Mouse (Mus musculus) heart, postnatal 0 days (tissue): ENCODE measurements around the gene Slc29a3. TPM values are rescaled to one million over a fixed set of nuclear protein-coding genes. Genes with fewer than 3 reads are reported as not detected.

ENCODE experiments used
- ATAC-seq: fragments of 200-750 bp; cut with Nextera tagmentation; 2 replicates; pipeline ENCODE4 v1.8.0; 2017; ENCODE audit warnings: low read depth, moderate number of reproducible peaks, moderate library complexity; ENCODE audit not compliant: insufficient read depth
- DNase-seq: peaks from one replicate; pipeline ENCODE4 v3.0.0-alpha.2; 2016; ENCODE audit warnings: low spot score
- H3K27ac ChIP-seq: fragments of 300-500 bp; sonication (generic); 2 replicates; pipeline ENCODE4 v1.5.1; 2014; ENCODE audit warnings: low read depth, mild to moderate bottlenecking
- H3K27me3 ChIP-seq: fragments of 300-500 bp; sonication (generic); 2 replicates; pipeline ENCODE4 v1.6.1; 2014; ENCODE audit warnings: low read length, mixed read lengths; ENCODE audit not compliant: control insufficient read depth, insufficient read depth
- H3K36me3 ChIP-seq: fragments of 300-500 bp; sonication (generic); replicated peaks from 2 replicates; pipeline ENCODE4 v1.6.1; 2014; ENCODE audit warnings: low read length, mixed read lengths; ENCODE audit not compliant: control insufficient read depth, insufficient read depth
- H3K4me1 ChIP-seq: fragments of 300-500 bp; sonication (generic); 2 replicates; pipeline ENCODE4 v1.6.1; 2014; ENCODE audit warnings: antibody characterized with exemption; ENCODE audit not compliant: control insufficient read depth, insufficient read depth
- H3K4me2 ChIP-seq: fragments of 300-500 bp; sonication (generic); 2 replicates; pipeline ENCODE4 v1.6.1; 2014; ENCODE audit warnings: low read depth, mild to moderate bottlenecking, low read length, moderate library complexity
- H3K4me3 ChIP-seq: fragments of 300-500 bp; sonication (generic); 2 replicates; pipeline ENCODE4 v1.5.1; 2014; ENCODE audit warnings: low read depth, low read length
- H3K9ac ChIP-seq: fragments of 300-500 bp; sonication (generic); replicated peaks from 2 replicates; pipeline ENCODE4 v1.6.1; 2014; ENCODE audit warnings: low read depth, low read length, mixed read lengths
- H3K9me3 ChIP-seq: fragments of 300-500 bp; sonication (generic); replicated peaks from 2 replicates; pipeline ENCODE4 v1.6.1; 2016; ENCODE audit warnings: low read length; ENCODE audit not compliant: control insufficient read depth
- CTCF ChIP-seq: IDR thresholded peaks from 2 replicates; pipeline ENCODE4 v1.5.1; 2016; ENCODE audit warnings: antibody characterized with exemption, control low read depth, low read depth
- EP300 ChIP-seq: IDR thresholded peaks from 2 replicates; pipeline ENCODE4 v1.6.1; 2016; ENCODE audit warnings: antibody characterized with exemption, low read depth
- WGBS: fragments of 180-500 bp; shearing (Covaris S2); extraction: QIAGEN DNeasy Blood & Tissue Kit; methylation state at CpG from one replicate; pipeline ENCODE4 v1.1.7; 2014; 5-methylcytosine and 5-hydroxymethylcytosine counted together
- polyA plus RNA-seq: library from polyadenylated mRNA; unstranded; fragments of >200 nt; fragmentation: Nextera tagmentation; extraction: Ambion mirVana; gene quantifications from 2 replicates; pipeline ENCODE4 v1.2.1, GENCODE M21; 2015
- total RNA-seq: library from RNA; depleted of rRNA; stranded (reverse); fragments of >200 nt; gene quantifications from 2 replicates; pipeline ENCODE4 v1.2.3, GENCODE M21; 2014; ENCODE audit warnings: low replicate concordance

The Slc29a3 gene
- total and polyA plus RNA-seq, 2 experiments from 2014 or later: 1.6 to 4.4 TPM

DNA sequence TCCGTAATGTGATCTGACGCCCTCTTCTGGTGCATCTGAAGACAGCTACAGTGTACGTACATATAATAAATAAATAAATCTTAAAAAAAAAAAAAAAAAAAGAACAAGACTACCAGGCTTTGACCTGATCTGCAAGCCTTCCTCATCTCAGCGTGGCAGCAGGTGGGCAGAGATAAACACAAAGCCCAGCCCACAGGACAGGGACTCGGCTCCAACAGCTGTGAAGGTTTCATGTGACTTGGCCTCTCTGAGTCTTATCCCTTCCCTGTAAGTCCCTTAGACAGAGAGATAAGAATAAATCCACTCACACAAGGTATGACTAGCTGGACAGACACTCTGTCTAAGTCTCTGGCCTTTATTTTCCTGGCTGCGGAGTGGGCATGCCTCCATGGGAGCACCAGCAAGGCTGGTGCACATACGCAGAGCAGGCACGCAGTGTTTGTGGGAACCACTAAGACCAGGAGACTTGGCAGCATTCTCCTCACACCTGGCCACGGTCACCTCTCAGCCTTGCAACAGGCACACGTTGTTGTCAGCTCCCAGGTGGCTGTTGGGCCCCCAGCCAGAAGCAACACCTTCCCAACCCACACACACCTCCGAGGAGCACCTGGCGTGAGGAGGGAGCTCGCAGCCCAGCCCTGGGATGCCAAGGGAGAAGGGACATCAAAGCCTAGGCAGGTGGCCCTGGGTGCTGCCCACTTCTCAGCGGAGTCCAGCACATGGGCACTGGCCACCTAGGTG, 45.3 kb upstream of the Slc29a3 start:
- Histone ChIP-seq H3K9ac (no peak overlapping the region), H3K4me1 (peaks cover 30% of the 10 kb centered on the region), H3K4me3 (no peak overlapping the region), H3K36me3 (no peaks in the 10 kb centered on the region), H3K9me3 (no peaks in the 10 kb centered on the region), H3K4me2 (no peak overlapping the region), H3K27ac (no peak overlapping the region), H3K27me3 (no peaks in the 10 kb centered on the region)
- ATAC-seq (no peak), DNase-seq (no peak)
- 76% methylated on average over 14 of the region's 14 CpGs for WGBS
- no peak for TF ChIP-seq CTCF
- no peak for TF ChIP-seq EP300

DNA sequence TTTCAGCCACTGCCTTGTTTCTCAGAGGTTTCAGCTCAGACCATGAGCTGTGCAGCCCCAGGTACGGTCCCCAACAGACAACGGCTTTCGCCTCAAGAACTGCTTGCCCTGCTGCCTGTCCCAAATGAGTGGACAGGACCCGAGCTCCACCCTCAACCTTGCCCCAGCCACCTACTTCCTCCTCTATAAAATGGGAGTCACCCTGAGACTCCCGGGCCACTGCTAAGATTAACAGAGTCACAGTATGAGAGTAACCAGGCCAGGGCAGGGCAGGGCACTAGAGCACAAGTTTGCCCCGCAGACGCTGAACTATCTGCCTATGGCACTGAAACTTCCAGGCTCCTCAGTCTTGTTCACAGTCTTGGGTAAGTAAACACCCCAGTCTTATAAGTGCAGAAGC, 43.9 kb upstream of the Slc29a3 start:
- no peaks in the 10 kb centered on the region for H3K9me3 ChIP-seq
- no peak overlapping the region for H3K9ac ChIP-seq
- peaks cover 27% of the 10 kb centered on the region for H3K4me1 ChIP-seq
- DNase-seq: no peak
- ATAC-seq: no peak
- 57% methylated on average over 7 of the region's 7 CpGs for WGBS
- no peak overlapping the region for H3K4me3 ChIP-seq
- H3K27me3 ChIP-seq: no peaks in the 10 kb centered on the region
- peak overlapping the region; percentile 26 for H3K27ac ChIP-seq
- no peaks in the 10 kb centered on the region for H3K36me3 ChIP-seq
- H3K4me2 ChIP-seq: no peak overlapping the region
- TF ChIP-seq EP300 (no peak), CTCF (no peak)

DNA sequence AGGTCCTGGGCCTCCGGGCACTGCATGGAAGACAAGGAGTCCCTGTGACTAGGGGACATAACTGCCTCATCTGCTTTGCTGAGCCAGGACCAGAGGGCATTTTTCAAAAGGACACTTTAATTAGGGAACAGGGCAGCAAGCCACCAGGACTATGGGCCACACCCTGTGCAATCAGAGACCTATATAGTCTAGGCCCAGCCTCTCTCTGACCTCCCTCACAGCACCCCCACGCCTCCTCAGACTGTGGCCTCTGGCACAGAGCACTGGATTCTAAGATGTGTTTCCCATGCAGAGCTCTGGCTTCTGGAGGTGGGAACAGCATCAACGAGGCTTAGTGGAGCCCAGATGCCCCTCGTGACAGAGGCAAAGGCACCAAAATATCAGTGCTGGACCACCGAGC, 43.4 kb upstream of the Slc29a3 start:
- no peaks in the 10 kb centered on the region for H3K36me3 ChIP-seq
- 52% methylated on average over 5 of the region's 5 CpGs for WGBS
- H3K27me3 ChIP-seq: no peaks in the 10 kb centered on the region
- H3K4me2 ChIP-seq: no peak overlapping the region
- H3K4me3 ChIP-seq: no peak overlapping the region
- H3K9ac ChIP-seq: no peak overlapping the region
- ATAC-seq (no peak), DNase-seq (no peak)
- no peak for TF ChIP-seq CTCF
- TF ChIP-seq EP300: no peak
- peaks cover 22% of the 10 kb centered on the region for H3K4me1 ChIP-seq
- peak overlapping the region; percentile 26 for H3K27ac ChIP-seq
- H3K9me3 ChIP-seq: no peaks in the 10 kb centered on the region

DNA sequence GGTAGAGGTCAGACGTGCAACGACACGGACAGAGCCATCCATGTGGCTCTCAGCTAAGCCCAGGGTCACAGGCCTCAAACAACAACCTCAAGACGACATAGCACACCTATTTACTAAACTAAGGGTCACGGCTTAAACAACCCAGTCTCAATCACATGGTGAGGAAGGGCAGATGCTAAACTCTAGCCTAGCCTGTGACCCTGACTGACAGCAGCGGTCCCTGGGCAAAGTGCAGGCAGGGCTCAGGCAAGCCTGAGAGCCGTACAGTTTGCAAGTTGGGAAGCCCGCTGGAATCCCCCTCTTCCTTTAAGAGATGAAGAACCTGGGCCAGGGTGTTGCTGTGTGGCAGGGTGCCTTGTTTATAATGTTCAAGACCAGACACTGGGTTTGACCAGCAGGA, 42.2 kb upstream of the Slc29a3 start:
- H3K27ac ChIP-seq: no peak overlapping the region
- no peak overlapping the region for H3K4me3 ChIP-seq
- no peaks in the 10 kb centered on the region for H3K27me3 ChIP-seq
- no peak for TF ChIP-seq EP300
- no peak for TF ChIP-seq CTCF
- H3K9me3 ChIP-seq: no peaks in the 10 kb centered on the region
- no peak overlapping the region for H3K9ac ChIP-seq
- WGBS: 77% methylated on average over 8 of the region's 8 CpGs
- no peak for ATAC-seq
- peaks cover 19% of the 10 kb centered on the region for H3K4me1 ChIP-seq
- no peaks in the 10 kb centered on the region for H3K36me3 ChIP-seq
- no peak for DNase-seq
- no peak overlapping the region for H3K4me2 ChIP-seq

DNA sequence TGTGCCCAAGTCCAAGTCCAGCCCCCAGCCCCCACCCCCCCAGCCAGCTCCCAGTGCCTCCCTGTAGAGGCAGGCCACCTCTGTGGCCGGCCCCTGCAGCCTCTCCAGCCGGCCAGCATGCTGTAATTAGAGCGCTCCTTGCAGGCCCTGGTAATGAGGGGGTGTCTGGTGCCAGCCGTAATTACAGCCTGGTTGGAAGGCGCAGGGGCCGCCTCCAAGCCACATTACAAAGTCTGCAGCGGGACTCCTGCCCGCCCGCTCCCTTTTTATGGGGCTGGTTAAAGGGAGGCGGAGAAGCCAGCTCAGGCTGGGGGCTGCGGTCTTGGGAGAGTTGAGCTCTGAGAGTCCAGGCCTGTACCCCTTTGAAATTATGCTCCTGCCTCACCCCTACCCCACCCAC, 41.8 kb upstream of the Slc29a3 start:
- Histone ChIP-seq H3K36me3 (no peaks in the 10 kb centered on the region), H3K4me3 (no peak overlapping the region), H3K4me1 (peaks cover 19% of the 10 kb centered on the region), H3K4me2 (no peak overlapping the region), H3K9ac (no peak overlapping the region), H3K9me3 (no peaks in the 10 kb centered on the region), H3K27me3 (no peaks in the 10 kb centered on the region), H3K27ac (no peak overlapping the region)
- ATAC-seq (no peak), DNase-seq (no peak)
- 79% methylated on average over 11 of the region's 11 CpGs for WGBS
- TF ChIP-seq CTCF (no peak), EP300 (no peak)

DNA sequence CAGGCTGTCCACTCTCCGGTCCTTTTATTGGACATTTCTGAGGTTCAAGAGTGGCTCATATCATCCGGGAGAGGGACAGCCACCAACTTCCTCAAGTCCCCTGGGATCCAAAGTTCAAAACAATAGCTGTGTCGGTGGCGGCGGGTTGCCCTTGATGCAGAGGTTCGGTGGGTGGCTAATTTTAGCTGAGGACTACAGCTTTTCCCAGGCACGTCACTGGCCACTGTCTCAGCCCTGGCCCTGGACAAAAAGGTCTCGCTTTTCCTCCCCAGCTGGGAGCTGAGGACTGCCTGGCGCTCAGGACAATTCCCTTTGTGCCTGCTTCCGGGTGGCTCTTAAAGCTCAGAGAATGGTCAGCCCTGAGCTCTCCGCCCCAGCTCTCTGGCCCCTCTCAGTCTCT, 40.2 kb upstream of the Slc29a3 start:
- Histone ChIP-seq H3K4me1 (peaks cover 19% of the 10 kb centered on the region), H3K27me3 (no peaks in the 10 kb centered on the region), H3K9me3 (no peaks in the 10 kb centered on the region), H3K36me3 (no peaks in the 10 kb centered on the region), H3K9ac (peak overlapping the region; percentile 37; the same call in 1 of the 2 replicates), H3K4me3 (no peak overlapping the region), H3K27ac (peak overlapping the region; percentile 75), H3K4me2 (peak overlapping the region; percentile 27)
- ATAC-seq (peak; percentile 79), DNase-seq (peak; percentile 62)
- TF ChIP-seq EP300: no peak
- TF ChIP-seq CTCF: no peak
- WGBS: 11% methylated on average over 11 of the region's 11 CpGs
